Mouse (Mus musculus) midbrain, embryonic 11.5 days (tissue): ENCODE data around the gene Kcna2. TPM values are rescaled to one million over a fixed set of nuclear protein-coding genes. Genes with fewer than 3 reads are reported as not detected.

Source experiments
- ATAC-seq: fragments of 200-750 bp; cut with Nextera tagmentation; 2 replicates; pipeline ENCODE4 v1.8.0; 2017; ENCODE audit warnings: moderate TSS enrichment, moderate library complexity; ENCODE audit not compliant: low FRiP score
- DNase-seq: peaks from one replicate; pipeline ENCODE4 v3.0.0; 2015; ENCODE audit warnings: low spot score; ENCODE audit errors: missing footprints
- H3K27ac ChIP-seq: fragments of 300-500 bp; sonication (generic); 2 replicates; pipeline ENCODE4 v1.5.1; 2014; ENCODE audit warnings: low read depth, low read length
- H3K27me3 ChIP-seq: fragments of 300-500 bp; sonication (generic); 2 replicates; pipeline ENCODE4 v1.6.1; 2014; ENCODE audit warnings: mild to moderate bottlenecking, low read length, moderate library complexity, mixed read lengths; ENCODE audit not compliant: control insufficient read depth, insufficient read depth
- H3K36me3 ChIP-seq: fragments of 300-500 bp; sonication (generic); 2 replicates; pipeline ENCODE4 v1.6.1; 2014; ENCODE audit warnings: mild to moderate bottlenecking, low read length, moderate library complexity, mixed read lengths; ENCODE audit not compliant: control insufficient read depth, insufficient read depth
- H3K4me1 ChIP-seq: fragments of 300-500 bp; sonication (generic); 2 replicates; pipeline ENCODE4 v1.6.1; 2014; ENCODE audit warnings: low read length; ENCODE audit not compliant: control insufficient read depth, insufficient read depth
- H3K4me2 ChIP-seq: fragments of 300-500 bp; sonication (generic); 2 replicates; pipeline ENCODE4 v1.6.1; 2014; ENCODE audit warnings: mild to moderate bottlenecking, moderate library complexity
- H3K4me3 ChIP-seq: fragments of 300-500 bp; sonication (generic); 2 replicates; pipeline ENCODE4 v1.5.1; 2014; ENCODE audit warnings: low read depth, low read length
- H3K9ac ChIP-seq: fragments of 300-500 bp; sonication (generic); 2 replicates; pipeline ENCODE4 v1.6.1; 2014; ENCODE audit warnings: low read length
- H3K9me3 ChIP-seq: fragments of 300-500 bp; sonication (generic); 2 replicates; pipeline ENCODE4 v1.6.1; 2016; ENCODE audit warnings: low read length; ENCODE audit not compliant: control insufficient read depth
- WGBS: fragments of 180-500 bp; shearing (Covaris S2); extraction: QIAGEN DNeasy Blood & Tissue Kit; methylation state at CpG from one replicate; pipeline ENCODE4 v1.1.7; 2014; 5-methylcytosine and 5-hydroxymethylcytosine counted together
- polyA plus RNA-seq: library from polyadenylated mRNA; unstranded; fragments of >200 nt; fragmentation: Nextera tagmentation; extraction: Ambion mirVana; gene quantifications from 2 replicates; pipeline ENCODE4 v1.2.1, GENCODE M21; 2014

Gene Kcna2
- polyA plus RNA-seq, 1 experiment from 2014 or later = 0.18 TPM

DNA sequence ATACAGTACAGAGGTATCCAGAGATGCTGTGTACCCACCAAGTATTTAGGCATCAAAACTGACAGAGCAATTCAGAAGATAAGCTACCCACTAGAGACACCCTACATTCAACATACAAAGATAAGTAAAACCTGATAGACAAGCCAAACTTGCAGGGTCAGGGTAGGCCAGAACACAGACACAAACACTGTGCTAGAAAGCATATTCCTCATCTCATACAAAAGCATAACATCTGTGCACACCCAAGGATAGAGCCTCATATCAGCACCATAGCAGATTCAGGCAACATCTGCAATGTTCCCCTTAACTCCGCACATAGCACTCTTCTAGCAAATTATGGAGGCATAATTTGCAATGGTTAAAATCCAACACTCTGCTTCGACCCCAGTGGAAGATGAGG lies 23.8 kb upstream of the Kcna2 start:
- DNase-seq = no peak

DNA sequence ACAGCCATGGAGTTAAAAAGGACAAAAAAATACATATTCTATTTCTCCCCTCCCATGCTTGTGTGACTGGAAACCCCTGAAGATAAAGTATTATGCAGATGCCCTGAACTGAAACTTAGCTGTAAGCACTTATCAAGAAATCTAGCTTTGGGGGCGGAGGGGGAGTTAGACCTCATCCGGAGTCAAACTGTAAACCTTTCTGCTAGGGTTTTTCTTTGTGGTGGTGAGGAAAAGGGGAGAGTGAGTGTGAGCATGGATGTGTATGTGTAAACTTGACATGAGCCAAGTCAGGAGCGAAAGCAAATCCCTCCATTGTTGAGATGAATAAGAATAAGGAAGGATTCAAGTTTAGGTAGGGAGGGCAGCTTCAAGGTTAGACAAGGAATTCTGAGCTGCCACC lies 20.1 kb upstream of the Kcna2 start:
- Histone ChIP-seq H3K27ac (no peak overlapping the region), H3K27me3 (no peaks in the 10 kb centered on the region), H3K4me1 (no peaks in the 10 kb centered on the region), H3K36me3 (no peaks in the 10 kb centered on the region), H3K9ac (no peak overlapping the region), H3K9me3 (no peaks in the 10 kb centered on the region), H3K4me2 (no peak overlapping the region), H3K4me3 (no peak overlapping the region)
- no peak for ATAC-seq
- no peak for DNase-seq
- 79% methylated on average over 3 of the region's 3 CpGs for WGBS

More for the DNA sequence above, 23.8 kb upstream of the Kcna2 start:
- H3K9ac ChIP-seq = no peak overlapping the region
- H3K4me2 ChIP-seq = no peak overlapping the region
- H3K9me3 ChIP-seq = no peaks in the 10 kb centered on the region
- no peaks in the 10 kb centered on the region for H3K27me3 ChIP-seq
- no peak overlapping the region for H3K4me3 ChIP-seq
- no peak for ATAC-seq
- H3K36me3 ChIP-seq = no peaks in the 10 kb centered on the region
- 87% methylated on average over 2 of the region's 2 CpGs for WGBS
- H3K4me1 ChIP-seq = no peaks in the 10 kb centered on the region
- no peak overlapping the region for H3K27ac ChIP-seq

DNA sequence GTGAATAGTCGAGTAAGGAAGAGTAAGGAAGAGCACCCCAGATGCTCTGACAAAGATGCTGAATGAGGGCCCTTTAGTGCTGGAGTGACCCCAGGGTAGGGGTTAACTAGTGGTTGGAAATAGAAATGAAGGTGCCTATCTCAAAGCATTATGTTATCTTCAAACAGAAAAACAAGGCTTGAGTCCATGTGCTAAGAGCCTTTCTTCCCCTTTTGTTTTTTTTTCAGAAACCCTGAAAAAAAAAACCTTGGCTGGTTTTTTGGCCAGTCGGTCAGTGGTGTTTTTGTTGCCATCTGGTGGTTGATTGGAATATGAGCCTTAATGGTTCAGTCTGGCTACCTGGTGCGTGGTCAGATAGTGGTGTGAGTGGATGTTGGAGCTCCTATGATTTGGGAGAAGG lies 19.7 kb upstream of the Kcna2 start:
- H3K36me3 ChIP-seq = no peaks in the 10 kb centered on the region
- peak; percentile 85 for DNase-seq
- H3K27me3 ChIP-seq = no peaks in the 10 kb centered on the region
- no peak overlapping the region for H3K4me3 ChIP-seq
- no peak overlapping the region for H3K4me2 ChIP-seq
- H3K9me3 ChIP-seq = no peaks in the 10 kb centered on the region
- 31% methylated on average over 3 of the region's 3 CpGs for WGBS
- ATAC-seq = peak; percentile 58
- no peaks in the 10 kb centered on the region for H3K4me1 ChIP-seq
- H3K27ac ChIP-seq = no peak overlapping the region
- no peak overlapping the region for H3K9ac ChIP-seq

DNA sequence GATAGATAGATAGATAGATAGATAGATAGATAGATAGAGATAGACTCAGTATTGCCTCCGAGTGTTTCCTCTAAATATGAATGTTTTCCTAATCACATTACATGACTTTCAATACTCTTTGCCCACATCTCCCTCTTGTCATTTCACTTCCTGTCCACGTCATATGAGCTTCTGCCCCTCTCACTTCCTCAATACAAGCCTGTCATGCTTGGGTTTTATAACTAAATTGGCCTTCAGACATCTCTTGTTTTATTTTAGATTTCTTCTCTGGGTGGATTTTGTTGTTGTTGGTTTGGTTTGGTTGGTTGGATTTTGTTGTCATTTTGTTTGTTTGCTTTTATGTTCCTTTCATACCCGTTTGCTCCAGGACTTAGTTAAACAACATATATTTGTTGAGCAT lies 16.4 kb upstream of the Kcna2 start:
- Histone ChIP-seq H3K9ac (no peak overlapping the region), H3K27ac (no peak overlapping the region), H3K36me3 (no peaks in the 10 kb centered on the region), H3K4me1 (no peaks in the 10 kb centered on the region), H3K9me3 (no peaks in the 10 kb centered on the region), H3K4me2 (no peak overlapping the region), H3K4me3 (no peak overlapping the region), H3K27me3 (no peaks in the 10 kb centered on the region)
- no peak for DNase-seq
- ATAC-seq = no peak
- WGBS = 86% methylated on average over 3 of the region's 3 CpGs

DNA sequence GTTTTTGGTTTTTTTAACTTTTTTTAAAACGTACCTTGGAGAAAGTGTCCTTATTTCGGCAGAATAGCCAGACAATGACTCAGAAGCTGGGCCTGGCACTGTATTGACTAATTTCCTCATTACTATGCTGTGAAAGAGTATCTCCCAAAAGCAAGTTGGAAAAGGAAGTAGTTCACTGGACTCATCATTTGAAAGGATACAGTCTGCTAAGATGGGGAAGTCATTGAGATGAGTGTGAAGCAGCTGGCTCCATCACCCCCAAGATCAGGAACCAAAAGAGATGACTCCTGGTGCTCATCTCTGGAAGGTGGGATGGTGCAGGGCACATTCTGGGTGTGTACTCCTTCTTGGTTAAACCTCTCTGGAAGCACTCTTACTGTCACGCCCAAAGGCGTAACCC lies 13.5 kb upstream of the Kcna2 start:
- no peaks in the 10 kb centered on the region for H3K36me3 ChIP-seq
- no peak overlapping the region for H3K9ac ChIP-seq
- ATAC-seq (no peak), DNase-seq (no peak)
- WGBS = 92% methylated on average over 4 of the region's 4 CpGs
- no peak overlapping the region for H3K4me3 ChIP-seq
- no peak overlapping the region for H3K27ac ChIP-seq
- H3K4me2 ChIP-seq = no peak overlapping the region
- no peaks in the 10 kb centered on the region for H3K9me3 ChIP-seq
- no peaks in the 10 kb centered on the region for H3K4me1 ChIP-seq
- no peaks in the 10 kb centered on the region for H3K27me3 ChIP-seq

DNA sequence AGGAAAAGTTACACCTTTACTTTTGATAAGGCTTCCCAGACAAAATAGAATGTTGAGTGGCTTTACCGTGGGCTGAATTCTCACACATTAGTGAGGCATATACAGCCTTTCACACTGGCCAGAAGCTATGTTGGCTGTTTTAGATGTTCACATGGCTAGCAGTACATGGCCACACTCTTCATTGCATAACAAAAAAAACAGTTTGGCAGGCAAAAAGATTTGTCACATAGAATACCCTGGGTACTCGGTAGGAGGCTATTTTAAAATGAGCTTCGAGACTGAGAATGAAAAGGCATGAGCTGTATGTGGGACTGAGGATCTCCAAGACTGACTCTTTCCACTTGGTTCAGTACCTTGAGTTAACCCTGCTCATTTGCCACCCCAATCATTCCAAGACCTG lies 12.1 kb upstream of the Kcna2 start:
- H3K27ac ChIP-seq = no peak overlapping the region
- no peak for DNase-seq
- ATAC-seq = no peak
- H3K27me3 ChIP-seq = no peaks in the 10 kb centered on the region
- H3K9me3 ChIP-seq = no peaks in the 10 kb centered on the region
- no peaks in the 10 kb centered on the region for H3K36me3 ChIP-seq
- WGBS = 80% methylated on average over 3 of the region's 3 CpGs
- no peak overlapping the region for H3K9ac ChIP-seq
- no peak overlapping the region for H3K4me3 ChIP-seq
- no peaks in the 10 kb centered on the region for H3K4me1 ChIP-seq
- H3K4me2 ChIP-seq = no peak overlapping the region

DNA sequence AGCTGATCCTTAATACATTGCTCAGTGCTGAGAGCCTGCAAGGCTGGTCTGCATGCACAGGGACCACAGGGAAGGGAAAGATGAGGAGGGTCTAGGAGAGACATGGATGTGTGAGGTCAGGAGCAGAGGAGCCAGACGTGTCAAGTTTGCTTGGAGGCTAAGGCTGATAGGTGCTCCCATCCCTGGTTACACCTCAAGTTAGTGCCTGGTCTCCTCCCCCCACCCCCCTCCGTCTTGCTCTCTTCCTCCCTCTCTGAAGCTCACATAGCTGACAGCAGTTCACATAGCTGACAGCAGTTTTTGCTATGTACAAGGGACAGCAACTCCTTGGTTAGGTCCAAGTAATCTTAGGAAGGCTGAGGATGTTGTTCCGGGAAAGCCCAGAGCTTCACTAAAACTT lies 11.5 kb upstream of the Kcna2 start:
- ATAC-seq (no peak), DNase-seq (no peak)
- Histone ChIP-seq H3K9ac (no peak overlapping the region), H3K36me3 (no peaks in the 10 kb centered on the region), H3K4me3 (no peak overlapping the region), H3K4me1 (no peaks in the 10 kb centered on the region), H3K4me2 (no peak overlapping the region), H3K27me3 (no peaks in the 10 kb centered on the region), H3K9me3 (no peaks in the 10 kb centered on the region), H3K27ac (no peak overlapping the region)
- WGBS = 65% methylated on average over 3 of the region's 3 CpGs

DNA sequence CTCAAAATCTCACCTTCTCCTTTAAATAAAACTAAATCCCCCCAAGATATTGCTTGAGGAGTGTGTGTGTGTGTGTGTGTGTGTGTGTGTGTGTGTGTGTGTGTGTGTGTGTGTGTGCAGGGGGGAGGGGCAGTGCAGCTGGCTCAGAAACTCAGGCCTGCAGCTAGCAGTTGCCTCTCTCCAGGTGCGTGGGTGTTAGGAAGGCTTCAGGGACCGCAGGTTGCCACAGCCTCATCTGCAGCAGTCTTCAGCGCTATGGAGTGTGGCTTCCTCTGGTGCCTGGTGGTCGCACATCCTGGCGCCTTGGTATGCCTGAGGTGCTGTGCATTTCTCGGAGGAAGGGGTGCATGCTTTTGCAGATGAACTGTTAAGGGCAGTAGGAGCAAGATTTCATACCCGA lies 10.9 kb upstream of the Kcna2 start:
- no peak overlapping the region for H3K9ac ChIP-seq
- H3K4me2 ChIP-seq = no peak overlapping the region
- H3K4me1 ChIP-seq = no peaks in the 10 kb centered on the region
- DNase-seq = no peak
- WGBS = 79% methylated on average over 7 of the region's 7 CpGs
- H3K27me3 ChIP-seq = no peaks in the 10 kb centered on the region
- H3K4me3 ChIP-seq = no peak overlapping the region
- no peak for ATAC-seq
- H3K27ac ChIP-seq = no peak overlapping the region
- no peaks in the 10 kb centered on the region for H3K36me3 ChIP-seq
- H3K9me3 ChIP-seq = no peaks in the 10 kb centered on the region

DNA sequence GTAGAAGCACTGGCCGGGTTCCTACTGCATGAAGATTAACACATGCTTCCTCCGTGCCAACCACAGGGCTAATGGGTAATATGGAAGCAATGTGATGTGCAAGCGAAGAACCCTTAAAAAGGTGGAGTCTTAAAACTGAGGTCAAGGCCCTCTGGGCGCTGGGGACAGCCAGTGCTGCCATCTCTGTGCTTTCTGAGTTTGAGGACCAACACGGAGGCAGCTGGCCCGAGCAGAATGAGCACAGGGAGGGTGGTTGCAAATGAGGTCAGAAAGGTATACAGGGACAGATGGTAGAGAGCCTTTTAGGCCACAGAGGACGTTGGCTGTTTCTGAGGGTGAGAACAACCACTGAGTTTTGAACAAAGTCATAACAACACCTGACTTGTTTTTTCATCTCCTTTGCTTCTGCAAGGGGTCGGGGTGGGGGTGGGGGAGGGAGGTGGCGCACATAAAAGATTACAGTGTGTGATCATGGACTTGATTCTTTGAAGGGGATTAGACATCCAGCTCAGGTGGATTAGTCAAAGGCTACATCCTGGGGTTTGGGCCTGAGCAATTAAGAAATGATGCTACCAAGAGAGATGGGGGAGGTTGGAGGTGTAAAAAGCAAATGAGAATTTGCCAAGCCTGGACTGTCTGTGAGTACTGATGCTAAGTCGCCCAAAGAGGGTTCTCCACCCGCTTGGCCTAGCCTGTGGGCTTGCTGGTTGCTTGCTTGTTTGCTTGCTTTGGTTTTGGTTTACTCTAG lies 10.4 kb upstream of the Kcna2 start:
- ATAC-seq (no peak), DNase-seq (no peak)
- Histone ChIP-seq H3K9me3 (no peaks in the 10 kb centered on the region), H3K9ac (no peak overlapping the region), H3K27ac (no peak overlapping the region), H3K36me3 (no peaks in the 10 kb centered on the region), H3K4me1 (no peaks in the 10 kb centered on the region), H3K4me2 (no peak overlapping the region), H3K4me3 (no peak overlapping the region), H3K27me3 (no peaks in the 10 kb centered on the region)
- 68% methylated on average over 11 of the region's 11 CpGs for WGBS
